Mouse (Mus musculus) NIH3T3 (cell line): ENCODE measurements around the gene Btbd35f28.
"Not testable (repeated sequence)": the region's sequence is repeated elsewhere in the genome, so short reads cannot be mapped to it uniquely, and the experiment has no call there.

Experiments used
- DNase-seq: peaks from one replicate; pipeline ENCODE4 v3.0.0-alpha.2; 2012; ENCODE audit warnings: low read depth

Btbd35f28 gene

GRCm38 (mm10) chrX:4196276-4196675, at the start of gene Btbd35f28:
TSS of gene Btbd35f28 (plus strand) at chrX:4196576.
- DNase-seq, result not testable (repeated sequence)
